Mouse (Mus musculus) skeletal muscle tissue, adult 2 months (tissue): ENCODE data around the gene Atp8b2.
A peak's percentile ranks its signal among the peaks of the same experiment; 100 is the strongest.

ENCODE experiments used
- DNase-seq: peaks from one replicate; pipeline ENCODE4 v3.0.0-alpha.2; 2012; ENCODE audit warnings: low read depth, low spot score

Atp8b2 gene

GRCm38 (mm10) chr3:89963221-89963763, at the start of gene Atp8b2:
Atp8b2 (minus strand) TSS chr3:89963508.
- DNase-seq, result no peak

GRCm38 (mm10) chr3:90010291-90010690, 47.0 kb upstream of the Atp8b2 start:
- DNase-seq, result no peak

GRCm38 (mm10) chr3:90004091-90004796, 40.9 kb upstream of the Atp8b2 start:
- no peak for DNase-seq

GRCm38 (mm10) chr3:89999830-90000229, 36.5 kb upstream of the Atp8b2 start:
- no peak for DNase-seq

GRCm38 (mm10) chr3:89999090-89999489, 35.8 kb upstream of the Atp8b2 start:
- peak; percentile 3 for DNase-seq

- DNase-seq, result peak; percentile 91
Measured at GRCm38 (mm10) chr3:89998612-89999054, 35.3 kb upstream of the Atp8b2 start, which contains the start of gene Hax1. Hax1 (minus strand) TSS chr3:89998780.

- DNase-seq, result no peak
Measured at GRCm38 (mm10) chr3:89997791-89998495, 34.6 kb upstream of the Atp8b2 start.

- DNase-seq, result no peak
Measured at GRCm38 (mm10) chr3:89994807-89995515, 31.7 kb upstream of the Atp8b2 start.

GRCm38 (mm10) chr3:89987822-89988221, 24.5 kb upstream of the Atp8b2 start:
- no peak for DNase-seq

- no peak for DNase-seq
Measured at GRCm38 (mm10) chr3:89987211-89987610, 23.9 kb upstream of the Atp8b2 start.

- DNase-seq, result no peak
Measured at GRCm38 (mm10) chr3:89982426-89982825, 19.1 kb upstream of the Atp8b2 start.

GRCm38 (mm10) chr3:89976859-89977258, 13.6 kb upstream of the Atp8b2 start:
- no peak for DNase-seq

- DNase-seq, result no peak
Measured at GRCm38 (mm10) chr3:89968509-89968908, 5.2 kb upstream of the Atp8b2 start.

- DNase-seq, result no peak
Measured at GRCm38 (mm10) chr3:89966946-89967345, 3.6 kb upstream of the Atp8b2 start.

- no peak for DNase-seq
Measured at GRCm38 (mm10) chr3:89965972-89966371, 2.7 kb upstream of the Atp8b2 start.

GRCm38 (mm10) chr3:89965557-89965956, 2.2 kb upstream of the Atp8b2 start:
- DNase-seq, result no peak

GRCm38 (mm10) chr3:89963926-89964739, 825 bp upstream of the Atp8b2 start:
- DNase-seq, result no peak

GRCm38 (mm10) chr3:89962751-89963220, 522 bp downstream of the Atp8b2 start:
- no peak for DNase-seq

- DNase-seq, result no peak
Measured at GRCm38 (mm10) chr3:89962059-89962750, 1.1 kb downstream of the Atp8b2 start.

GRCm38 (mm10) chr3:89961436-89961835, 1.9 kb downstream of the Atp8b2 start:
- DNase-seq, result no peak
